Mouse (Mus musculus) midbrain, embryonic 16.5 days (tissue): ENCODE results near the gene Nkain2. TPM values are rescaled to one million over a fixed set of nuclear protein-coding genes. Genes with fewer than 3 reads are reported as not detected.

Experiments used
- ATAC-seq: fragments of 200-750 bp; cut with Nextera tagmentation; 2 replicates; pipeline ENCODE4 v1.8.0; 2017; ENCODE audit warnings: moderate TSS enrichment
- H3K27ac ChIP-seq: fragments of 300-500 bp; sonication (generic); 2 replicates; pipeline ENCODE4 v1.5.1; 2014; ENCODE audit warnings: mild to moderate bottlenecking, low read length, mixed read lengths
- H3K27me3 ChIP-seq: fragments of 300-500 bp; sonication (generic); 2 replicates; pipeline ENCODE4 v1.6.1; 2014; ENCODE audit warnings: low read depth, low read length, mixed read lengths; ENCODE audit not compliant: control insufficient read depth, insufficient read depth
- H3K36me3 ChIP-seq: fragments of 300-500 bp; sonication (generic); 2 replicates; pipeline ENCODE4 v1.6.1; 2014; ENCODE audit warnings: mild to moderate bottlenecking, low read length, moderate library complexity, mixed read lengths; ENCODE audit not compliant: control insufficient read depth, insufficient read depth
- H3K4me1 ChIP-seq: fragments of 300-500 bp; sonication (generic); 2 replicates; pipeline ENCODE4 v1.6.1; 2014; ENCODE audit warnings: mild to moderate bottlenecking, low read length, mixed read lengths; ENCODE audit not compliant: control insufficient read depth, insufficient read depth
- H3K4me2 ChIP-seq: fragments of 300-500 bp; sonication (generic); 2 replicates; pipeline ENCODE4 v1.6.1; 2014; ENCODE audit warnings: mild to moderate bottlenecking, low read length, mixed read lengths
- H3K4me3 ChIP-seq: fragments of 300-500 bp; sonication (generic); 2 replicates; pipeline ENCODE4 v1.5.1; 2014; ENCODE audit warnings: low read depth, mild to moderate bottlenecking, low read length, moderate library complexity, mixed read lengths
- H3K9ac ChIP-seq: fragments of 300-500 bp; sonication (generic); 2 replicates; pipeline ENCODE4 v1.6.1; 2014; ENCODE audit warnings: low read depth, low read length, mixed read lengths
- H3K9me3 ChIP-seq: fragments of 300-500 bp; sonication (generic); replicated peaks from 2 replicates; pipeline ENCODE4 v1.6.1; 2014; ENCODE audit warnings: mild to moderate bottlenecking, low read length, mixed read lengths; ENCODE audit not compliant: control insufficient read depth, poor library complexity, severe bottlenecking
- WGBS: fragments of 180-500 bp; shearing (Covaris S2); extraction: QIAGEN DNeasy Blood & Tissue Kit; methylation state at CpG from one replicate; pipeline ENCODE4 v1.1.7; 2014; 5-methylcytosine and 5-hydroxymethylcytosine counted together
- polyA plus RNA-seq: library from polyadenylated mRNA; unstranded; fragments of >200 nt; fragmentation: Nextera tagmentation; extraction: Ambion mirVana; gene quantifications from 2 replicates; pipeline ENCODE4 v1.2.1, GENCODE M21; 2015

Nkain2 gene
- polyA plus RNA-seq, 1 experiment from 2014 or later: 15.2 TPM

- no peak overlapping the region for H3K4me2 ChIP-seq
- H3K4me3 ChIP-seq: no peak overlapping the region
- no peaks in the 10 kb centered on the region for H3K27me3 ChIP-seq
- ATAC-seq: no peak
- H3K9ac ChIP-seq: no peak overlapping the region
- H3K36me3 ChIP-seq: no peaks in the 10 kb centered on the region
- peaks cover 3% of the 10 kb centered on the region; the same call in 1 of the 2 replicates for H3K4me1 ChIP-seq
- H3K27ac ChIP-seq: no peak overlapping the region
- 95% methylated on average over 2 of the region's 2 CpGs for WGBS
- H3K9me3 ChIP-seq: no peaks in the 10 kb centered on the region
Measured at GRCm38 (mm10) chr10:32631043-32631442, 259.2 kb downstream of the Nkain2 start.

DNA sequence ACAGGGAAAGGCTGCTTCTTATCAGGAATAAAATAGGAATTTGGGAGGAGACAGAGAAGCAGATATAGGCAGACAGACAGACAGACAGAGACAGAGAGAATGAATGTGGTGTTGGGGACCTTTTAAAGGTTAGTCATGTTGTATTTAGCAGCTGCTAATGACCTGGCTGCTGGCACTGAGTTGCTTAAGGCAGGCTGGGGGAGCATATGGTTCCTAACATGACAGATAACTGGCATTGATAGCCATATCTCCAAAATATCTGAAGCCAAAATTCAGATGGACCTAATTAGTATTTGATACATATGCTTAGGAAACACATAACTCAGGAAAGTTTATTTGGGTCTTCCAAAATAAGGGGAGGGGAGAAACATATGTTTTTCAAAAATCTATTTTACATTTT lies 285.8 kb downstream of the Nkain2 start:
- H3K4me3 ChIP-seq: no peak overlapping the region
- no peaks in the 10 kb centered on the region for H3K9me3 ChIP-seq
- H3K4me1 ChIP-seq: no peaks in the 10 kb centered on the region
- H3K9ac ChIP-seq: no peak overlapping the region
- no peak overlapping the region for H3K4me2 ChIP-seq
- no peak overlapping the region for H3K27ac ChIP-seq
- H3K27me3 ChIP-seq: no peaks in the 10 kb centered on the region
- no peak for ATAC-seq
- no peaks in the 10 kb centered on the region for H3K36me3 ChIP-seq

DNA sequence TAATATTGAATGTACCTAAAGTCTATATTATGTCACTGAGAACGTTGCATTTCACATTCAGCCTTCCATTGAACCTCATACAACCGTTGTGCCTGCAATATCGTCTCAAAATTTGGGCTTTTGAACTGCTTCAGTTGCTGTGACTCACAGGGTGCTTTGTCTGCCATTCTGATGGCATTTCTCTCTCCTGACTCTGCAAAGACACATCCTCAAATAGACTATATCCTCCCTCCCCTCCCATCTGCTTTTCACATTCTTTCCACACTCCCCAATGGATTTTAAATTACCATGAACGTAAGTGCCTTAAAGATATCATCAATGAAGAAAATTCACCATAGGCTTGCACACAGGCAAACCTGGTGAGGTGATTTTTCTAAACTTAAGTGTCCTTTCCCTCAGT lies 287.5 kb downstream of the Nkain2 start:
- Histone ChIP-seq H3K27me3 (no peaks in the 10 kb centered on the region), H3K4me3 (no peak overlapping the region), H3K4me1 (no peaks in the 10 kb centered on the region), H3K9ac (no peak overlapping the region), H3K27ac (no peak overlapping the region), H3K36me3 (no peaks in the 10 kb centered on the region), H3K4me2 (no peak overlapping the region), H3K9me3 (no peaks in the 10 kb centered on the region)
- 83% methylated on average over 4 of the region's 4 CpGs for WGBS
- ATAC-seq: no peak

DNA sequence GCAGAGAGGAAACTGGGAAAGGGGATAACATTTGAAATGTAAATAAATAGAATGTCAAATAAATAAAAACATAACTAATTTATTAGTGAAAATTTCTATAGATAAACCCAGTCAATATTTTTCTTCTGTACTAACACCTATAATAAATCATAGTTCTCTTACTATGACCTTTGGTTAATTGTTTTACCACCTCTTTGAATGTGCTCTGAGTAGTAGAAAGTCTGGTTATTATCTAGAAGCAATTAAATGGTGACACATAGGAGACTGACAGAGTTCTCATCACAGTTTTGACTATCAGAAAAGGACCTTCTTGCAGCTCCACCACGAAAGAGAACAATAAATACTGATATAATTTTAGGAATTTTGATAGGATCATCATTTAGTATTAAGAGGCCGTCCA lies 295.3 kb downstream of the Nkain2 start:
- no peak for ATAC-seq
- H3K36me3 ChIP-seq: no peaks in the 10 kb centered on the region
- H3K9ac ChIP-seq: no peak overlapping the region
- no peaks in the 10 kb centered on the region for H3K9me3 ChIP-seq
- H3K27me3 ChIP-seq: no peaks in the 10 kb centered on the region
- no peak overlapping the region for H3K4me3 ChIP-seq
- no peaks in the 10 kb centered on the region for H3K4me1 ChIP-seq
- WGBS: 88% methylated on average over 2 of the region's 2 CpGs
- H3K27ac ChIP-seq: no peak overlapping the region
- no peak overlapping the region for H3K4me2 ChIP-seq

GRCm38 (mm10) chr10:32577276-32577580 lies 313.0 kb downstream of the Nkain2 start:
- peak overlapping the region; percentile 54 for H3K27ac ChIP-seq
- H3K27me3 ChIP-seq: no peaks in the 10 kb centered on the region
- H3K9me3 ChIP-seq: no peaks in the 10 kb centered on the region
- no peak overlapping the region for H3K4me3 ChIP-seq
- no peaks in the 10 kb centered on the region for H3K36me3 ChIP-seq
- peaks cover 5% of the 10 kb centered on the region; the same call in 1 of the 2 replicates for H3K4me1 ChIP-seq
- 17% methylated on average over 3 of the region's 3 CpGs for WGBS
- ATAC-seq: peak; percentile 84
- H3K4me2 ChIP-seq: no peak overlapping the region
- H3K9ac ChIP-seq: no peak overlapping the region

DNA sequence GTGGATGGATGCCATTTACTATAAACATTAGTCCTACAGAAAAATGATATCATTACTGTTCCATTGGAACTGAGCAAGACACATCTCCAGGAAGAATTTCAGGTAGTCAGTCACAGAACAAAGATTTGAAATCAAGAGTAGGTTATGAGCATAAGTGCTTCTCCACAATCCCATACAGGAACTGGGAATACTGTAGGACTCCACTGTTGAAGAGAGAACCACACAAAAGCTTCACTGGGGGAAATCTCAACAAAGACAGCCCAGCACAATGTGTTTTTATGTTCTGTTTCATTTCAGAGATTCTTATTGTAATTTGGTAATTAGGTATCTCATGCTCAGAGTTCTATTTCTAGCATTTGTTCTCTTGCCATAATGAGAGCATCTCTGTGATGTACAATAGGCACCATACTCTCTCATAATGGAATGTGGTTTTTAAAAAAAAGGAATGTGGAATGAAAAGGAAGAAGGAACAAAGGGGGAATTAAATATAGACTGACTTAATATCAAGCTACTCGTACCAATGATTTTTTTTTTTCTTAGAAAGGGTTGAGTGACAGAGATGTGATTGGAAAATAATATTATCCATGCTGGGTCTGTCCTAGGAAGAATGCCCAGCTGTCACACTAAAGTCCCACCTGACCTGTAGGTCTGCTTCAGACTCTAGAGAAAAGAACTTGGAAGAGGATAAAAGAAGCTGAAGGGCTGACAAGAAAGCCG lies 313.5 kb downstream of the Nkain2 start:
- Histone ChIP-seq H3K27ac (peak overlapping the region; percentile 54), H3K4me1 (peaks cover 5% of the 10 kb centered on the region; the same call in 1 of the 2 replicates), H3K4me3 (no peak overlapping the region), H3K4me2 (no peak overlapping the region), H3K27me3 (no peaks in the 10 kb centered on the region), H3K9ac (no peak overlapping the region), H3K9me3 (no peaks in the 10 kb centered on the region), H3K36me3 (no peaks in the 10 kb centered on the region)
- ATAC-seq: peak; percentile 86
- 6% methylated on average over 2 of the region's 2 CpGs for WGBS

DNA sequence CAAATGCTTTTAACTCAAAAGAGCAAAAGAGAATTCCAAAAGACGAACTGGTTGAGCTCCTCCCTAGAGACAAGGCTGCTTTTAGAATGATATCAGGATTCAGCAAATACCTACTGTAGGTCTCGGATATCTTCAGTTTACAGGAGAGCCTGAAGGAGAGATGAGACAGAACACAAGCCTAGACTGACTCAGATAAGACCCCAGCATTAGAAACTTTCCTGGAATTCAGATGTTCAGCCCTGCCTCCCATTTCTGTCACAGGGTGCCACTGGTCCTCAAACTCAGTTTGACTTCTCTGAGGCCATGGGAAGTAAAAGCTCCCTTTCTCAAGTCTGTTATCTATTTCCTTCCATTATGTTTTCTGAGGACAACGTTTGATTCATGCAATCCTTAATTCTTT lies 332.6 kb downstream of the Nkain2 start:
- Histone ChIP-seq H3K27ac (no peak overlapping the region), H3K4me2 (no peak overlapping the region), H3K4me1 (no peaks in the 10 kb centered on the region), H3K9me3 (no peaks in the 10 kb centered on the region), H3K27me3 (no peaks in the 10 kb centered on the region), H3K4me3 (no peak overlapping the region), H3K9ac (no peak overlapping the region), H3K36me3 (no peaks in the 10 kb centered on the region)
- WGBS: 74% methylated on average over 3 of the region's 3 CpGs
- no peak for ATAC-seq

DNA sequence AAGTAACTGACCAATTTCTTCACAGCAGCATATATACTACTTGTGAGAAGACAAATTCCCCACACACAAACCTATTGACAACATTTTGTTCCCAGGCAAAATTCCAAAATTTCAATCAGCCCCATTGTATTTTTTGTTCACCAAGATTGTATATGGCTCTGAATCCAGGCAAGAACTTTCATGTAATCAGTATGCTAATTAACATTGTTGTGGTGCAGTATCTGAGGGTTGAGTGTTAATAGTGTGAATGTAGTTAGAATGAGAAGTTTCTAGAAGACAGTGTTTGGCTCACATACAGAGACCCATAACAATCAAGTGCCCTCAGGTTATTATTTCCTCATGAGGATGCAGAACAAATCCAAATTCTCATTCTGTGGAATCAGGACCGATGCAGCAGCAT lies 354.2 kb downstream of the Nkain2 start:
- no peaks in the 10 kb centered on the region for H3K9me3 ChIP-seq
- no peaks in the 10 kb centered on the region for H3K4me1 ChIP-seq
- H3K36me3 ChIP-seq: no peaks in the 10 kb centered on the region
- no peak overlapping the region for H3K4me3 ChIP-seq
- WGBS: 48% methylated on average over 1 of the region's 1 CpGs
- H3K9ac ChIP-seq: no peak overlapping the region
- no peaks in the 10 kb centered on the region for H3K27me3 ChIP-seq
- no peak for ATAC-seq
- H3K27ac ChIP-seq: no peak overlapping the region
- H3K4me2 ChIP-seq: no peak overlapping the region

GRCm38 (mm10) chr10:32510821-32511220 lies 379.4 kb downstream of the Nkain2 start:
- no peak overlapping the region for H3K4me3 ChIP-seq
- no peak overlapping the region for H3K9ac ChIP-seq
- WGBS: 91% methylated on average over 1 of the region's 1 CpGs
- H3K27me3 ChIP-seq: no peaks in the 10 kb centered on the region
- H3K9me3 ChIP-seq: no peaks in the 10 kb centered on the region
- H3K4me1 ChIP-seq: no peaks in the 10 kb centered on the region
- ATAC-seq: no peak
- H3K36me3 ChIP-seq: no peaks in the 10 kb centered on the region
- no peak overlapping the region for H3K27ac ChIP-seq
- H3K4me2 ChIP-seq: no peak overlapping the region
